Mouse (Mus musculus) kidney, adult 9 months (tissue): ENCODE data around the gene Mecom.

Experiments used
- DNase-seq: peaks from one replicate; pipeline ENCODE4 v3.0.0; 2022

Mecom gene

DNA sequence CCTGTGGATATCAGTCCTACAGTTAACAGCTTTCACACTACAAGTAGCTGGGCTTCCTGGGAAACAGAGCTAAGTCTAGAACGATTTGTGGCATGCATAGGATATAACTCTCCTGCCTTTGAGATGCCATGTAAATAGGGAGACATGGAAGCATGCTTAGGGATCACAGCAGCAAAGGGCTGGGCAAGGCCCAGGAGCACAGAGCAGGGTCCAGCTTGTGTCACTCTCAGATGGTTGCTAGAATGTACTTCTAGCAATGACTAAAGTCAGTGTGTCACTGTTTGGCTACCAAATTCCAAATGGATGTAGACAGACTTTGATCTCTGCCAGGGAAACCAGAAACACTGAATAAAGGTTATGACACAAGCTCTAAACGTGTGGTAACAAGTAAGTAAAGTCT is 358.5 kb downstream of the Mecom start:
- no peak for DNase-seq

DNA sequence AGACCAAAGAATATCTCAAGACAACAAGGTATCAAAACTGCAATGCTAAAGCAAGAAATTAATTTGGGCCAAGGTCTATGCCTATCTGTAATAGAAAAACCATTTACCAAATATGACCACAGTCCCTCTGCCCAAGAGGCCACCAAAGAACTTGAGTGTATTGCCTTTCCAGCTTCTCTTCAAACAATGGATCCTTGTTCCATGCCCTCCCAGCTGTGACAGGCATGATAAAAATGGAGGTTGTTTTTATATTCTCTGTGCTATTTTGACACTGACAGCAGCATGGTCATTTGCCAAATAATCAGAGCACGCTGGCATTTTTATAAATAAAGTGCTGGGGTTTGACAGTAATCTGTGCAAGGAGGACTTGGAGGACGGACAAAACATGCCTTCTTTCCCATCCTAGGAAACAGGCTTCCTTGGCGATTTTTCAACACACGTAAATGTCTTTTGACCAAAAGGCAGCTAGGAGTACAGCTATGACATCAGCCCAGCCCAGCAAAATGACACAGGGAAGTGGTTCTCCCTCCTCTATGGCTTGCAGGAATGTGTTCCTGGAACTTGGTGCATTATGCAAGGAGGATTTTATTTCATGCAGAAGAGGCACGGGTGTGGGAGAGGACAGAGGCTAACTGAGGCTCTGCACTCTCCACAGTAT is 359.9 kb downstream of the Mecom start:
- DNase-seq = peak; percentile 11

DNA sequence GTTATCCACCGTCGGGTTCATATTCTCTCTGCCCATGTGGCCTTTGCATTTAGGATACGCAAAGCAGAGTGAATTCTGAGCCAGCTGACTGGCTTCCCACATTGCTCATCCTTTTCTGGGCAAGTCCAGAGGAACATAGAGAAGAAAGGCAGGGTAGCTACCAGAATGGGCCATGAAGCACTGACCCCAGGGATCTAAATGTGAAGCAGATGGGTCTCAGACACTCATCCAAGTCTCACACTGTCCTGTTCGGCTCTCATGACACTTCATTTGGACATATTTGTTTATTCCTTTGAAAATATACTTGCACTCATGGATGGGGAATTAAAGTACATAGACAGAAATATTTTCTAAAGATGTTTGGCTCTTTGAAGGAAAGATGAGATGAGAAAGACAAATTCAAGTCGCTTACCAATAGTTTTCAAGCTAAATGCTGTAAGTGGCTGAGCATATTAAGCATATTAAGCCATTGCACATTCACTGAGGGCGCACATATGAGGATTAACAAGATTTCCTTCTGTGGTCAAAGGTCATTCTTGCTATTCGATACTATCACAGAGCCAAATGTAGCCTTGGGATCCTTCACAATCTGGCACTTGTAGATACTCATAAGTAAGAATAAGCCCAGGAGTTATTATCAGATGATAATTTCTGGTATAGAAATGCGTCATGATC is 365.9 kb downstream of the Mecom start:
- DNase-seq = no peak

DNA sequence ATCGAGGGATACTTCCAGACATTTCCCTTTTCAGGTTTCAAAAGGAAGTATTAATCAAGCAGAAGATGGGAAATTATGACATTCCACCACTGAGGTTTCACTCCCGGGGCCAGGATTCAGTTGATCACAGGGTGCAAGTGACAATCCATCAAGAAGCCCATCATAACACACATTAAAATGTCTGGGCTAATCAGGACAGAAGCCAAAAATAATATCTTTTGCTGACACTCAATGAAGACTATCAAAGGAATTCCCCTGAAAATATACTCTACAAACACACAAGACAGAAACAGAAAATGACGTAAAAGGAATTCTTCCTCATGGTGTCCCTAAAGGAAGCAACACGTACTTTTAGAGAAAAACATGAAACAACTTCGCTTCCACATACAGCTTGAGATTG is 371.2 kb downstream of the Mecom start:
- peak; percentile 11 for DNase-seq

DNA sequence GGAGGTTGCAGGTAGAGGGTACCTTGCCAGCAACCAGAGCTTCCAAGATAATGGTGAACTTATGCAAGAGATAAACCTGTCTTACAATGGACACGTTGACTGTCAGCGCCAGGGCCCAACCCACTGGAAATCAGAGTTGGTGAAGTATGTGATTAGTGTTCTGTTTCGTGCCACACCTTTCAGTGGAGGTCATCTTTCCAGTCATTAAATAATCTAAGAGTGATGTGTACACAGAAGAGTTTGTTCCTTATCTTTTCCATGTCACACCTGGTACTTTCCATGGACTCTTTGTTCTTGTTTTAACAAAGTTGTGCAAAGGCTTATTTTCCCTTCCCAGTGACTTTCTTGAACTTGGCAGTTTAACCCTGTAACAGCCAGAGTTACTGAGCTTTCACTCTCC is 374.0 kb downstream of the Mecom start:
- DNase-seq = no peak

DNA sequence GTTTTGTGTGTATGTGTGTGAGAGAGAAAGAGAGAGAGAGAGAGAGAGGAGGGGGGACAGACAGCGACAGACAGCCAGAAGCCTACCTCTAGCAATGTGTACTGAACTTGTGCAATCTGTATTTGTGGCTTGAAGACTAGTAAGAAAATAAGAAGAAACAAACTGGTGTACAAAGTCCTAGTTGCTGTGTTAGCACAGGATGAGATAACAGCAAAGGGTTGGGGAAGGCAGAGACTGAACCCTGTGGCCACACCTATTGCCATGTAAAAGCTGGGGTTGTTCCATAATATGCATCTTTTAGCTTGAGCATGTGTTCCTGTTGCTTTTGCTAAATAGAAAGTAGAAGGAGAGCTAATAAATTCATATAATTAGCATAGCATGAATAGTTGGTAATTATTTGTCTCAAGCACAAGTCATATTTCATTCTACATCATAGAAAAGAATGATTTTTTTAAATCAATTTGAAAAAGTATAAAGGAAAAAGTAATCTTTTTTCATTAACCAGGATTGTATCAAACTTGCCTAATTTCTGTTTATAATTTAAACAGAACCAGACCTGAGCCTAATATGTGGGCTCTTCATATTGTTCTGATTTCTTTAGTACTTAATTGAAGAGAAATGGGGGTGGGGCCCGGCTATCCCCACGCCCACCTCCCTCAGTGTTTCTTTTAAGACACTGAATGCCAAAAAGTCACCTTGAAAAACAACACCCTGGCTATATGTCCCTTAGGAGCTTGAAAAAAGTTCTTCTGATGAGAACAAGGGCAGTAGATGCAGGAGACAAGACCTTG is 379.2 kb downstream of the Mecom start:
- no peak for DNase-seq

DNA sequence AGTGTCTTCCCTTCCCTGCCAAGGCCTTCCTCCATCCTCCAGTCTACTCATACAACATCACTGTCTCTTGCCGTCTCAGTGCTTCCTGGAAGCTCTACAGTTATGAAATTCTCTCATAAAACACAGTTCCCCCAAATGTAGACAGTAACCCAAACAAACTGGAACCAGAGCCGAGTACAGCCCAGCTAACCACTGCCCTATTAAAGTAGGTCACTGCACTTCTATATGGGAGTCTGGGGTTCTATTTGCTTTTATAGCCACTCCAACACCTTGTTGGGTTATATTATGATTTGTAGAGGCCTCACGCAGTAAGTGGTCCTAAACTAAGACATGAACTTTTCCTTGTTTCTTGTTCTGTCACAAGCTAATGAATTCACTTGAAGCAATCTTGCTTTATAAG is 380.8 kb downstream of the Mecom start:
- no peak for DNase-seq

DNA sequence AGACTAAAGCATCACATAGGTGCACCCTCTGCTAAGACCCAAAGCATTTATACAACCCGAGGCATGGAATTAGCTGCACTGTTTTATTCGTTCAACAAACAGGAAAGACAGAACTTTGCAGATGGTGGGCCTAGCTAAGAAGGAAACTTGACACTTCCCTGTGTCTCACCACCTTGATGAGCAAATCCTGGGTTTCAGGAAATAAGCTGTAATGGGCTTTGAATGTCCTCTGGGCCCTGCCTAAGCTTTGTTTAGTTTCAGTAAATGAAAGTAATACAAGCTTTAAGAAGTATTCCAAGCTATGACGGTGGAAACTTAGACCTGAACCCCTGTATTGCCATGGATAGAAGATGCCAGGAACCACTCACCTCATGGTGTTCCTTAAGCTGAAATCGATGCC is 383.0 kb downstream of the Mecom start:
- DNase-seq = no peak

DNA sequence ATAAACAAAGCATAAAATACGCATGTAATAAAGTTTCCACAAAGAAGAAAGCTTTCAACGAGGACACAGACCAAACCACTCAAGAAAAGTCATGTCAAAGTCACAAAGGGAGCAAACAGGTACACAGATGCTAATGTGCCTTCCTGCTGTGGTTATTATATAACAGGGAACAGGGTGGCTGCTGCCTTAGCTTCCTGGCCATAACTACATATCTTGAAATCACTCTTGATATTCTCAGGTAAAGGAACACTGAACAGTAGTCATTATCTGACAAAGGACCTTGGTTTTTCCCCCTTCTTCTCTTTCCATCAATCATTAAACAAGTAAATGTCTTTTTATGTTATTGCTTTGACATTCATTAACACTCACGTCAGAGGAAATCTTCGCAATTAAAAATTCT is 384.4 kb downstream of the Mecom start:
- peak; percentile 41 for DNase-seq

DNA sequence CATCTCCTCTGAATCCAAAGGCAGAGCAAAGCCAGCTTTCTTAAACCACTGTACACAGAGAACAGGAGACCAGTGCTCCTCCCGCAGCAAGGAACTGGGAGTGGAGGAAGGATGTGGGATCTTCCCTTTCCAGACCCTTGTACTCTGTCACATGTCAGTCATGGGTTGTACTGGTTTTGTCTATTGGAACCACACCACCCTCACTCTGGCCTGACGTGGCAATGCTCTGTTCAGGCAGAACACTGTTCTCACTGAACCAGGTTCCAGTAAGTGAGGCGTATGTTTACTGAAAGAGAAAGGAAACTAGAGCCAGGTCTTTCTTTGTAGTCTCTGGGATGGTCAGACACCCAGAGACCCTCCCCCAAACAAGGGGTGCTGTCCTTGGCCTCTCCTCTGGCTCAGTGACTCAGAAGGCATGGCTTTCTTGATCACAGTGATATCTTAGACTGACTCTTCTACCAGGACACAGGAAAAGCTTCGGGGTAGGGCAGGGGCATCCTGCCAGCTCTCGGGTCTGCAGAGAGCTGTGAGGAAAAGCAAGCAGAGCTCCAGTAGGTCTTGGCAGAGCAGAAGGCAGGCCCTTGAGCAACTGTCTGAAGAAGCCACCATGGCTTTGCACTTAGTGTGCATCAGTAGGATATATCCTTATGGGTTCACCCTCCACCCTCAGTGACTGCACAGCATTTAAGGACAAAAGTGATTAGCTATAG is 386.7 kb downstream of the Mecom start:
- no peak for DNase-seq

DNA sequence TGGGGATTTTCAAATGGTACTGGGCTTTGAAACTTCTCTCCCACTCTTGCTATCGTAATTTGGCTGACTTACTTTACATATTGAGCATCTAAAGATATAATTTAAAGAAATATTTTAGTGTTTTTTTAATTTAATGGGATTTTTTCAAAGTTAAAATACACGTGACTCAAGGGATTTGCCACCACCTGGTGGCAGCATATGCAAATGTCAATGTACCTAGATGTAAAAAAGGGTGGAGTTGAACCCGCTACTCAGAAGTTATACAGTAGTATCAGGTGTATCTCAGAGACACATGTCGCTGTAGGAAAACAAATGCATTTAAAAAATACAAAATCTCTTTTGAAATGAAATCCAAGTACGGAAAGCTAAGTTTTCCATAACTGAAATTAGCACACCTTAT is 387.5 kb downstream of the Mecom start:
- DNase-seq = no peak

DNA sequence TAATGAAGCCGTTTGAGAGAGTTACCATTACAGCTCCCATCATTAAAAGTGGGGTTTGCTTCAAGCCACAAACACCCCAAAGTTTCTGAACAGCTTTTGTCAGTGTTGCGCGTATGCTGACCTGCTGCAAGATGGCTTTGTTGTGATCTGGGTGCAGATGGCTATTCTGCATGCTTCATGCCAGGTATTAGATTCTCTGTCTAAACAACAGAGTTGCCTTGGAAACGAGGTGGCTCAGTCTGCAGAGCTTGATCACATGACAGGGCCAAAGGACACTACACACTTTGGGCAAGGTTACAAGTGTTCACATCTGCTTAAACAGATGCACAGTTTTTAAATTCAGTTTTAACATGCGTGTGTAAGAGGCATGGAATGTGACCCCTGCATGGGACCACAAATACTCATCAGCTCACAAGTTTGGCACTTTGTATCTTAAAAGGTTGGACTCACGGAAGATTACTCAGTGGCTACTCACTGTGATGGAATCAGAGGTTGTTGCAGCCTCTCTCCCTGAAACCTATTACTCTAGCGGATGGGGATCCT is 390.6 kb downstream of the Mecom start:
- no peak for DNase-seq

DNA sequence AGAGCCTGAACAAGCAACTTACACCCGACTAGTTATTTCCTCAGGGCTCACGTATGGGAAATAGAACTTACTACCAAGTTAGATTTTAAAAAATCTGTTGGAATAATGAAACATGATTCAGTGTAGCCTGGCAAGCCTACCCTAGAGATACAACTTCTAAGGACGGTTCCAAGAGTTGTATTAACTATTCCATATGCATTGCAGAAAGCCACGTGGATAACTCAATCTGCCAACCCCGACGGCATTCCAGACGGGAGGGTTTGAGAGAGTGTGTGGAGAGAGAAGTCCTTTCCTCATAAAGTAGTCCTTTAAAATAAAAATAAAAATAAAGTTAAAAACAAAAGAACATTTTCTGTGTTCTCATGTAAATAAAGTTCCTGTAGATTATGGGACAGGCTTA is 393.4 kb downstream of the Mecom start:
- DNase-seq = no peak

DNA sequence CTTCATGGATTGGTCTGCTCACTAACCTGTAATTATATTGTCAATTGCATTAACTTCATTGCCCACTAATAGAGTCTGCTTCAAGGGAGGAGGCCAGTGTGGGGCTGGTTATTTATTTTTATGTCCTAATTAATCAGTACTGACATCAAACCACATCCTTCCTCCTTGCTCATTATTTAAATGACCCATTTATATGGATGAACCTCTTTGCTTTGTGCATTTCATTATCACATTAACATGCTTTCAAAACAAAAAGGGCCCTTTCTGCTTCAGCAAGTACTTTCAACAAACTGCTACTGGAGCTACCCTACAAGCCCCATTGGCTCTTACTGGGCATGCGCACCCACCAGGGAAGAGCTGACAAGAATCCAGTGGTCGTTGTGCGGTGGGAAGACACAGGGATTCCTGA is 393.9 kb downstream of the Mecom start:
- DNase-seq = no peak

DNA sequence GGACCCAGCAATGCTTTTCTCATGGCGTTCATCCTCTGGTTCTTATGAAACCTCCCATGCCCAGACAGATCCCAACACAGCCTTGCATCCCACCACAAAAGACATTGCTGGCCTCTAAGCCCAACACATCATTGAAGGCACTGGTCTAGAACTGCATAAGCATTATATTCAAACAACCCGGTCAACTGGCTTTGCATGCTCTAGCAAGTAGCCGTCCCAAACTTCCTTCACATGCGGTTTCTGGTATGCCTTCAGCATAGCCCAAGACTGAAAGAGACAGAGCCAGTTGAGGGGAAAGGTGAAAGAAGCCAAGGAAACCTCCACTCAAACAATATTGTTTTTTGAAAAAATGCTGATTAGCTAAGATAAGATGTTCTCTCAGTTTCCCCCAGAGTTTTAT is 397.7 kb downstream of the Mecom start:
- no peak for DNase-seq

DNA sequence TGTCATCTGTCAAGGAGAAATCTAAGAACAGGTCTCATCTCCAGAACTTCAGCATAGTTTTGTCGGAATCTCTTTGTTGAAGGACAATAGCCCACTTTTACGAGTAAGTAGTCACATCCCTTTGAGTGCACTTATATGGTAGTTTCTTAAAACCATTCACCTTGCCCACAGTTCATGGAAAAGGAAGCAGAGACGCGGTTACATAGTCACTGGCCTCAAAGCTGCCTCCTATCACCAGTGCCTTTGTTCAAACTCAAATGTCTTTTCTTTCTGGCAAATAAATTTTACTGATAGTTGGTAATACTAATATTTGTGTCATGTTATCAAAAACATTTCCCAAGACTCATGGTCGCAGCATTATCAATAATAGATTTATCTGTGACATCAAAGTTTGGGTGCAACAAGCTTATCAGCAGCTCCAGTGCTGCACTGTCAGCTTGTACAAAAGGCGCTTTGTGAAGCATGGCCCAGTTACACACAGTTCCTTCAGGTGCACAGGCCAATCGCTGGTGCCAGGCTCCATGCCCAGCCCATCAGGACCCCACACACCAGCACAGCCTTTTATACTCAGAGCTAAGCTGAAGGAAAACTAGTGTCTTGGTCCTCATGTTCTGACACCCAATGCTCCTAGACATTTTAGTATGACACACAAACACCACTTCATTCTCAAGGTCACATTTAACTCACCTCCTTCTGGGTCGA is 399.3 kb downstream of the Mecom start:
- DNase-seq = no peak

DNA sequence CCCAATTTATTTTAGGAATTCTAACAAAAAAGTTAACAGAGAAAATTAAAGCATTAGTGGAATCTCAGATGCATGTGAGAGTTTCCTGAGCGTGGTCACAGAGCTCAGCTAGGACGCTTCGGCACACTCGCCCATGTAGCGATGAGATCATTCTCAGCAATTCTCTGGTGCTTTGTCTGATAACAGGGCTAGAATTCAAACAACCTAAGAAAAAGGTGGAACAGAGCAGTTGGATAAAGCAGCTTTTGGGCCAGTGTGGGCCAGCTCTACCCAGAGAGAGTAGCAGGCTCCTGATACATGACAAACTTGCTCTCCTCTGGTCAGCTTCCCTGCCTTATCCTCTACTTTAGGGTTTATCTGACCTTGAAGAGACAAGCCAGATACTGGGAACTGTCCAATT is 402.8 kb downstream of the Mecom start:
- DNase-seq = no peak

DNA sequence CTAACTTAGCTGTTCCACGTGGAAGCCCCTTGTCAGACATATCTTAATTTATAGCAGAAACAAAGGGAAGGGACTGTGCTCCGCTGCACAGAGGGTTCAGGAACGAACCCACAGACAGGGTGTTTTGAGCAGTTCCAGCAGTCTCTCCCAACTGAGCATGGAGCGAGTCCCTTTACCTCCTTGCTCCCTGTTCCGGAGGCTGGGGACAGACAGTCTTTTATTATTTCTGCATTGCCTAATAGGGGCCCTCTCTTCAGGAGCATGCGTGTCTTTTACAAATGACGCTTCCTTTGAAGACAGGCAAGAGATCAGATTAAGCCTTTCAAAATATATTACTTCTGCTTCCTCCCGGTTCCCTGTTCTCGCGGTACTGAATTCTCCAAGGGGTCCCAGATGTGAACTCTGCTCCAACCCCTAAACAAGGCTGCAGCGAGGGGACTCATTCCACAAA is 403.8 kb downstream of the Mecom start:
- no peak for DNase-seq

DNA sequence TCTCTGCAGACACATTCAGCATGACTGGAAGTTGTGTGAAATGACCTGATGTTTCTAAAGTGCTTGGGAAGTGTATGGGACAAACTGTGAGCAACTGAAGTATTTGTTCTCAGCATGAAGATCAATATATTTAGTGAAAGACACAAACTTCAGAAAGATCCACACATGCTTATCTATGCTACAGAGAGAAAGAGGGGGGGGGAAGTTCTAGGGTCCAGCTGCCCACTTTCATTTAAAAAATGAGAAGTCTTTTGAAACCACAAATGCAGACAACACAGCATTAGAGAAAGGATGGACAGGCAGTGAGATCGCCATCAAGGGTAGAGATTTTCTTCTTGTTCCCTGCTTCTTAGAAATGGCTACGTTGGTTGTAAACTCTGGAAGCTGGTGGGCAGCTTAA is 404.4 kb downstream of the Mecom start:
- no peak for DNase-seq

DNA sequence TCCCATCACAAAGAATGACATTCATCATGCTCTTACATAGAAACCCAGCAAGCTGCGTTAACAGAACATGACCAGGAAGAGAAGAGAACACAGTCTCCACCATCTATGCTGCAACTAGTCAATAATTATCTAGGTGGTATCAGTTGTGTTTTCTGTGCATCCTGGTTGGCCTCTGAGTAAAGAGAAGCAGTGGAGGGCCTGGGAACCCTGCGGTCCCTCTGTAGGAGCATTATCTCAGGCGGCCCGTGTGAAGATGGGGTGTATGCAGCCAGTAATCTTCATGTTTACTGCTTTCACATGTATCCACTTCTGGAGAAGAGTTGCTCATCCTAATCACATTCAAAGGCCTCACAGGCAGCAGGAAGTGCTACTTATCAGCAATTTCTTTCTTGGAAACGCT is 407.5 kb downstream of the Mecom start:
- no peak for DNase-seq

DNA sequence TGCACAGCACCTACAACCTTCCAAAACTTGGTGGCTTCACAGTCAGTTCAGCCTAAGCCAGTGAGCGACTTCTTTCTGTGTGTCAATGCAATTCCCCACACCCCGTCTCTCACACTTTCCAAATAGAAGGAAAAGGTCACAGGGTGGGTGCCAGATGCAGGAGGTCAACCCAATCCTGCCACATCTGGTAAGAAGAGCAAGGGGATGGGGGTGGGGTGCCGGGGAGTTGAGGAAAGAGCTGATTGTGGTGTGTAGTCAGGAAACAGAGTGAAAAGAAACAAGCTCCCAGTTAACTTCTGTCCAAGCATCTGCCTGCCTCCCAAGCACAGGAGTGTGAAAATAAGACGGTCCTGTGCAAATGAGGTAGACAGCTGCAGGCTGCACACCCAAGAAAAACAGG is 408.1 kb downstream of the Mecom start:
- DNase-seq = no peak

DNA sequence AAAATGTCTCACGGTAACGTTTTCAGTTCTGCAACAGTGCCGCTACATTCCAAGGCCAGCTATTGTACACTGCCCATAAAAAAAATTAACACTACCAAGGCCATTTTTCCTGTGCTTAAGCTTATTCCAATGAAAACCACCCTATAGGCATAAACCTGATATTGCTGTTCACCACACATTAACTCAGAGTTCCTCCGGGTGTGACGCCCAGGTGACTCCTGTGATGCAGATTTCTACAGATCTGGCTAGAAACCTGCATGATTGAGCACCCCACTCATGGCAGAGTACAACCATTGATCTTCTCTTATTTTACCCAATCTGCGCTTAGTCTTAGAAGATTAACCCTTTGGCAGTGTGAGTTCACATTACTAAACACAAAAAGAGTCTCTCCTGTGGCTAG is 409.2 kb downstream of the Mecom start:
- DNase-seq = no peak

DNA sequence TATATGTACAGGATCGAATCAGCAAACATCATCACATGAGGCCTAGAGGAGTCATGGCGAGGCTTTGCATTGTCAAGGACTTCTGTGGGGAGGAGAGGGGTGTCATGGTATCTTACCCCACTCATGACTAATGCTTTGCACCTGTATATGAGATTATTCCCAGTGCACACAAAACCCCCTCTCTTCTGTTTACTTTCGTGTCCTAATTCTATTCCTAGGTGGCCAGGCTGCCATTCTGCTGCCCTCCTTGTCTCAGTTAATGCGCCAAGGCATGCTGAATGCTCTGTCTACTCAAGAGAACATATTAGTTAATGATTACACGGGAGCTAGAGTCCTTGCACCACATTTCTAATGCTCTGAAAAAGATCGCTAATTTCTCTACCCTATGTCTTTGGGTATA is 412.0 kb downstream of the Mecom start:
- DNase-seq = peak; percentile 52
